Mouse (Mus musculus) E14TG2a.4 (cell line): Measurements from ENCODE around the gene Rfwd3.

Source experiments
- CTCF ChIP-seq: conservative IDR thresholded peaks from 2 replicates; pipeline ENCODE4 v1.5.1; 2014; ENCODE audit warnings: low read length
- NANOG ChIP-seq: IDR thresholded peaks from 2 replicates; pipeline ENCODE4 v1.6.1; 2014; ENCODE audit warnings: borderline replicate concordance, low read length, mixed read lengths
- POU5F1 ChIP-seq: IDR thresholded peaks from 2 replicates; pipeline ENCODE4 v1.6.1; 2014; ENCODE audit warnings: low read length, borderline replicate concordance

DNA sequence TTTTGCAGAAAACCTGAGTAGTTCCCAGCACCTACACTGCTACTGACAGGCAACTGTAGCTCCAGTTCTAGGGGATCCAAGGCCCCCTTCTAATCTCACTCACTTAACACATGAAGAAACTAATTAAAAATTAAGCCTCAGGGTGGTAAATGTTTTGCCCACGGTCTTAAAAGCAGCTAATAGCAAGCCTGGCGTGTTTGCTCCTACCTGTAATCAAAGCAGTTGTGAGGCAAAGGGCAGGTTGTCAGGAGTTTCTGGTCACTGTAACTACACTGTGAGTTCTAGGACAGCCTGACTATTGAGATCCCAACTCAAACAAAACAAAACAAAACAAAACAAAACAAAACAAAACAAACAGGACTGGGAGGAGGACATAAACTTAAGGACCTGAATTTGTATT lies 49.9 kb downstream of the Rfwd3 start:
- TF ChIP-seq NANOG (no peak), CTCF (no peak), POU5F1 (no peak)
